Mouse (Mus musculus): ENCODE results near the gene Fndc3b.
A peak's percentile ranks its signal among the peaks of the same experiment; 100 is the strongest.

The Fndc3b gene

GRCm38 (mm10) chr3:27710648-27711428, at the start of gene Fndc3b:
Gene Fndc3b (minus strand): TSS chr3:27711307.
- DNase-seq (ENCODE audit: low spot score in 2 of 2): peak; percentile 95 to 96

GRCm38 (mm10) chr3:27760278-27760677, 49.2 kb upstream of the Fndc3b start:
- DNase-seq (ENCODE audit: low spot score in 2 of 2): no peak

- DNase-seq (ENCODE audit: low spot score in 2 of 2): no peak
Measured at GRCm38 (mm10) chr3:27758976-27759375, 47.9 kb upstream of the Fndc3b start.

GRCm38 (mm10) chr3:27751657-27752056, 40.5 kb upstream of the Fndc3b start:
- no peak for DNase-seq (ENCODE audit: low spot score in 2 of 2)

- DNase-seq (ENCODE audit: low spot score in 2 of 2): no peak
Measured at GRCm38 (mm10) chr3:27751156-27751555, 40.0 kb upstream of the Fndc3b start.

GRCm38 (mm10) chr3:27745651-27746050, 34.5 kb upstream of the Fndc3b start:
- no peak for DNase-seq (ENCODE audit: low spot score in 2 of 2)

- DNase-seq (ENCODE audit: low spot score in 2 of 2): no peak
Measured at GRCm38 (mm10) chr3:27744754-27745153, 33.6 kb upstream of the Fndc3b start.

- no peak for DNase-seq (ENCODE audit: low spot score in 2 of 2)
Measured at GRCm38 (mm10) chr3:27743271-27744145, 32.4 kb upstream of the Fndc3b start.

- no peak for DNase-seq (ENCODE audit: low spot score in 2 of 2)
Measured at GRCm38 (mm10) chr3:27742124-27742523, 31.0 kb upstream of the Fndc3b start.

GRCm38 (mm10) chr3:27740136-27740535, 29.0 kb upstream of the Fndc3b start:
- DNase-seq (ENCODE audit: low spot score in 2 of 2): peak in 1 of 2 experiments; percentile 6

- no peak for DNase-seq (ENCODE audit: low spot score in 2 of 2)
Measured at GRCm38 (mm10) chr3:27736180-27736579, 25.1 kb upstream of the Fndc3b start.

- DNase-seq (ENCODE audit: low spot score in 2 of 2): no peak
Measured at GRCm38 (mm10) chr3:27735113-27735512, 24.0 kb upstream of the Fndc3b start.

- DNase-seq (ENCODE audit: low spot score in 2 of 2): no peak
Measured at GRCm38 (mm10) chr3:27728798-27729782, 18.0 kb upstream of the Fndc3b start.

GRCm38 (mm10) chr3:27728176-27728575, 17.1 kb upstream of the Fndc3b start:
- no peak for DNase-seq (ENCODE audit: low spot score in 2 of 2)

- DNase-seq (ENCODE audit: low spot score in 2 of 2): no peak
Measured at GRCm38 (mm10) chr3:27725752-27726151, 14.6 kb upstream of the Fndc3b start.

- no peak for DNase-seq (ENCODE audit: low spot score in 2 of 2)
Measured at GRCm38 (mm10) chr3:27724208-27724607, 13.1 kb upstream of the Fndc3b start.

- no peak for DNase-seq (ENCODE audit: low spot score in 2 of 2)
Measured at GRCm38 (mm10) chr3:27718829-27719365, 7.8 kb upstream of the Fndc3b start.

- DNase-seq (ENCODE audit: low spot score in 2 of 2): no peak
Measured at GRCm38 (mm10) chr3:27713971-27714370, 2.9 kb upstream of the Fndc3b start.

GRCm38 (mm10) chr3:27712421-27712820, 1.3 kb upstream of the Fndc3b start:
- DNase-seq (ENCODE audit: low spot score in 2 of 2): no peak

- DNase-seq (ENCODE audit: low spot score in 2 of 2): peak; percentile 31 to 35
Measured at GRCm38 (mm10) chr3:27709906-27710647, 1.0 kb downstream of the Fndc3b start.
